ENCODE assay signal across 9 mouse cellular contexts in the genomic region with DNA sequence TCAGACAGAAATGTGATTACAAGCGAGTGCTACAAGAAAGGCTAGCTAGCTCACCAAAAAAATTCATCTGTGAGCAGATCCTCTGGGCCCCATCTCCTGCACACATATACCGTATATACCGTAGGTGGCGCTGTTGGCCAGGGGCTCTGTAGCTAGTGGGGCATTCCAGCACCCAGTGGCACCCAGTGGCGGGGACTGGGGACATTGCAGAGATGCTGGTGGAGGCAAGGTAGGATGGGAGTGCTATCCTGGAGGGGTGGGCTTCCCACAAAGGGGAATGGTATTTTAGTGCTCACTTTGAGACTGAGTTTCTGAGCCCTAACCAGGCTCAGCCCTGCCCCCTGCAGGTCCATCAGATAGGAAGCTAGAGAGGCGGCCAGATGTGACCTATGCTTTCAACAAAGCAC. TPM values are rescaled to one million over a fixed set of nuclear protein-coding genes. Genes with fewer than 3 reads are reported as not detected.
DNase-seq lines count a peak whose midpoint lies in the region; ATAC-seq and TF ChIP-seq lines count a peak whose summit lies in the region.
"Had no signal": no experiment of that assay in that cellular context is flagged by ENCODE, and none has a peak within 500 bp of the region (broad histone marks: within the 10 kb centered on the region; RNA-seq: fewer than 3 reads in every experiment).

No protein-coding gene starts in this region.

- H3K79me2 ChIP-seq in liver, adult 2 months (ENCODE audit: control insufficient read depth, insufficient read depth, low read length): no peaks in the 10 kb centered on the region

- H3K9ac ChIP-seq in heart, embryonic 11.5 days (ENCODE audit: low read depth, low read length): no peak overlapping the region
- H3K9ac ChIP-seq in kidney, embryonic 16.5 days (replicated peaks; ENCODE audit: low read length): no peak overlapping the region
- H3K9ac ChIP-seq in liver, adult 2 months (ENCODE audit: low read depth, low read length): no peak overlapping the region
- H3K9ac ChIP-seq: embryonic facial prominence, embryonic 15.5 days had no signal

- peak; percentile 99 for TF ChIP-seq CTCF in bone marrow macrophage, adult 2 months (IDR thresholded peaks at IDR 0.05; ENCODE audit: low read depth, low read length)
- peak; percentile 71 for TF ChIP-seq CTCF in liver, adult 2 months (IDR thresholded peaks at IDR 0.05; ENCODE audit: low read depth, low read length)

- peaks cover 19% of the 10 kb centered on the region for H3K4me1 ChIP-seq in bone marrow macrophage, adult 2 months (ENCODE audit: control insufficient read depth, insufficient read depth, low read length)
- peaks cover 33% of the 10 kb centered on the region for H3K4me1 ChIP-seq in heart, embryonic 11.5 days (ENCODE audit: control insufficient read depth, insufficient read depth, low read length)
- H3K4me1 ChIP-seq in kidney, embryonic 16.5 days (ENCODE audit: insufficient read depth, low read length): peaks cover 29% of the 10 kb centered on the region
- H3K4me1 ChIP-seq in liver, adult 2 months (ENCODE audit: control insufficient read depth, insufficient read depth, low read length): no peaks in the 10 kb centered on the region; the same call in 1 of the 2 replicates

- H3K4me2 ChIP-seq in heart, embryonic 11.5 days: no peak overlapping the region
- H3K4me2 ChIP-seq in kidney, embryonic 16.5 days (replicated peaks; ENCODE audit: low read depth, low read length): no peak overlapping the region
- H3K4me2 ChIP-seq: embryonic facial prominence, embryonic 15.5 days had no signal

- DNase-seq in CD4-positive, CD25-positive, alpha-beta regulatory T cell, adult 2 months (ENCODE audit: low read depth, low spot score): peak; percentile 92
- no peak for DNase-seq in liver, adult 2 months (ENCODE audit: extremely low read depth, low read depth, low spot score)
- DNase-seq in spleen, postnatal 36 days (ENCODE audit: low spot score in 2 of 2): peak; percentile 69 to 77

- no peak overlapping the region for H3K27ac ChIP-seq in bone marrow macrophage, adult 2 months (ENCODE audit: insufficient read depth, low read depth, low read length)
- no peak overlapping the region for H3K27ac ChIP-seq in heart, embryonic 11.5 days (ENCODE audit: low read depth, low read length)
- no peak overlapping the region for H3K27ac ChIP-seq in kidney, embryonic 16.5 days (ENCODE audit: low read length)
- no peak overlapping the region for H3K27ac ChIP-seq in liver, adult 2 months (replicated peaks; ENCODE audit: insufficient read depth, low read depth, low read length)
- H3K27ac ChIP-seq: embryonic facial prominence, embryonic 15.5 days had no signal

- no peaks in the 10 kb centered on the region for H3K27me3 ChIP-seq in heart, embryonic 11.5 days (ENCODE audit: control insufficient read depth, insufficient read depth, low read length)
- H3K27me3 ChIP-seq in kidney, embryonic 16.5 days (ENCODE audit: insufficient read depth, low read length): no peaks in the 10 kb centered on the region
- no peaks in the 10 kb centered on the region for H3K27me3 ChIP-seq in liver, adult 2 months (ENCODE audit: control insufficient read depth, insufficient read depth, low read length)
- H3K27me3 ChIP-seq: embryonic facial prominence, embryonic 15.5 days had no signal

- 14% methylated on average over 6 of the region's 6 CpGs for WGBS in heart, embryonic 11.5 days (ENCODE audit: insufficient replicate concordance)
- WGBS in kidney, embryonic 16.5 days: 17% methylated on average over 6 of the region's 6 CpGs
- 49% methylated on average over 6 of the region's 6 CpGs for WGBS in liver, adult 2 months

- H3K9me3 ChIP-seq in heart, embryonic 11.5 days (replicated peaks; ENCODE audit: control insufficient read depth, low read length): no peaks in the 10 kb centered on the region
- no peaks in the 10 kb centered on the region for H3K9me3 ChIP-seq in kidney, embryonic 16.5 days (ENCODE audit: low read length)
- H3K9me3 ChIP-seq: embryonic facial prominence, embryonic 15.5 days had no signal

- ATAC-seq in erythroblast, adult 5-6 weeks (replicated peaks; ENCODE audit: low FRiP score, poor library complexity, severe bottlenecking): peak; percentile 80
- 0 out of 2 replicates have a peak, but pooled peaks have one; percentile 32 for ATAC-seq in heart, embryonic 11.5 days (replicated peaks; ENCODE audit: insufficient number of reproducible peaks, low FRiP score, low TSS enrichment)
- peak; percentile 59; the same call in 1 of the 2 replicates for ATAC-seq in kidney, embryonic 16.5 days (ENCODE audit: low FRiP score, low TSS enrichment)
- peak; percentile 76 for ATAC-seq in monocyte, adult 5-6 weeks (replicated peaks; ENCODE audit: insufficient number of reproducible peaks, low FRiP score, low TSS enrichment, poor library complexity, severe bottlenecking)

- peaks cover 5% of the 10 kb centered on the region for H3K36me3 ChIP-seq in heart, embryonic 11.5 days (ENCODE audit: control insufficient read depth, insufficient read depth, low read length)
- H3K36me3 ChIP-seq in kidney, embryonic 16.5 days (ENCODE audit: insufficient read depth, low read length): peaks cover 25% of the 10 kb centered on the region
- H3K36me3 ChIP-seq in liver, adult 2 months (ENCODE audit: control insufficient read depth, insufficient read depth, low read length): no peaks in the 10 kb centered on the region

- no peak for TF ChIP-seq POLR2A in bone marrow macrophage, adult 2 months (IDR thresholded peaks at IDR 0.05; ENCODE audit: borderline replicate concordance, low read depth, low read length)
- no peak for TF ChIP-seq POLR2A in liver, adult 2 months (IDR thresholded peaks at IDR 0.05; ENCODE audit: extremely low read depth, insufficient read depth, low read length)

- H3K4me3 ChIP-seq in bone marrow macrophage, adult 2 months (ENCODE audit: insufficient read depth, low read length): no peak overlapping the region
- no peak overlapping the region for H3K4me3 ChIP-seq in heart, embryonic 11.5 days (ENCODE audit: low read depth, low read length)
- H3K4me3 ChIP-seq in kidney, embryonic 16.5 days (ENCODE audit: low read length): no peak overlapping the region
- no peak overlapping the region for H3K4me3 ChIP-seq in liver, adult 2 months (ENCODE audit: insufficient read depth, low read depth, low read length)
- H3K4me3 ChIP-seq: embryonic facial prominence, embryonic 15.5 days had no signal

RNA-seq across cellular contexts. Expression of a gene that starts 13.4 kb away (rescaled TPM):
- polyA plus RNA-seq in bone marrow macrophage, adult 2 months (2012; ENCODE audit: insufficient read depth, insufficient read length, missing spikeins): 35.3 and 36.0 TPM in 2 replicates
- 1.2 and 5.6 TPM in 2 replicates for total RNA-seq in erythroblast, adult 5-6 weeks (2015; ENCODE audit: low replicate concordance)
- 0.68 and 2.5 TPM in 2 replicates for total RNA-seq in erythroblast, adult 5-6 weeks (2017; ENCODE audit: low replicate concordance)
- 32.6 and 35.1 TPM in 2 replicates for polyA plus RNA-seq in heart, embryonic 11.5 days (2014; fragmentation: Nextera tagmentation; extraction: Ambion mirVana)
- 52.4 and 52.9 TPM in 2 replicates for polyA plus RNA-seq in kidney, embryonic 16.5 days (2015; fragmentation: Nextera tagmentation; extraction: Ambion mirVana)
- total RNA-seq in liver, adult 2 months (2014; rRNA removed): 5.5 and 6.0 TPM in 2 replicates
- polyA plus RNA-seq in liver, adult 2 months (2012; rRNA removed): 2.8 and 3.0 TPM in 2 replicates
- total RNA-seq in monocyte, adult 5-6 weeks (2017): 16.6 to 18.7 TPM (median 16.9 TPM) in 3 replicates

RNA-seq across cellular contexts. Expression of a gene that starts 13.5 kb away (rescaled TPM):
- 9.3 and 10.1 TPM in 2 replicates for polyA plus RNA-seq in bone marrow macrophage, adult 2 months (2012; ENCODE audit: insufficient read depth, insufficient read length, missing spikeins)
- 1.3 TPM in 1 of 2 replicates, not detected in the other for total RNA-seq in erythroblast, adult 5-6 weeks (2015; ENCODE audit: low replicate concordance)
- total RNA-seq in erythroblast, adult 5-6 weeks (2017; ENCODE audit: low replicate concordance): 1.5 and 2.3 TPM in 2 replicates
- polyA plus RNA-seq in heart, embryonic 11.5 days (2014; fragmentation: Nextera tagmentation; extraction: Ambion mirVana): 13.6 and 13.9 TPM in 2 replicates
- 20.4 and 21.9 TPM in 2 replicates for polyA plus RNA-seq in kidney, embryonic 16.5 days (2015; fragmentation: Nextera tagmentation; extraction: Ambion mirVana)
- total RNA-seq in liver, adult 2 months (2014; rRNA removed): 6.1 TPM in 2 replicates
- polyA plus RNA-seq in liver, adult 2 months (2012; rRNA removed): 7.1 and 7.3 TPM in 2 replicates
- total RNA-seq in monocyte, adult 5-6 weeks (2017): 4.7 to 6.3 TPM (median 5.7 TPM) in 3 replicates
